Mouse (Mus musculus): Measurements from ENCODE around the gene Mocs3. TPM values are rescaled to one million over a fixed set of nuclear protein-coding genes. Genes with fewer than 3 reads are reported as not detected.

Mocs3 gene
- 7.5 and 7.6 TPM in 2 replicates for polyA plus RNA-seq (2015; fragmentation: Nextera tagmentation; extraction: Ambion mirVana)

DNA sequence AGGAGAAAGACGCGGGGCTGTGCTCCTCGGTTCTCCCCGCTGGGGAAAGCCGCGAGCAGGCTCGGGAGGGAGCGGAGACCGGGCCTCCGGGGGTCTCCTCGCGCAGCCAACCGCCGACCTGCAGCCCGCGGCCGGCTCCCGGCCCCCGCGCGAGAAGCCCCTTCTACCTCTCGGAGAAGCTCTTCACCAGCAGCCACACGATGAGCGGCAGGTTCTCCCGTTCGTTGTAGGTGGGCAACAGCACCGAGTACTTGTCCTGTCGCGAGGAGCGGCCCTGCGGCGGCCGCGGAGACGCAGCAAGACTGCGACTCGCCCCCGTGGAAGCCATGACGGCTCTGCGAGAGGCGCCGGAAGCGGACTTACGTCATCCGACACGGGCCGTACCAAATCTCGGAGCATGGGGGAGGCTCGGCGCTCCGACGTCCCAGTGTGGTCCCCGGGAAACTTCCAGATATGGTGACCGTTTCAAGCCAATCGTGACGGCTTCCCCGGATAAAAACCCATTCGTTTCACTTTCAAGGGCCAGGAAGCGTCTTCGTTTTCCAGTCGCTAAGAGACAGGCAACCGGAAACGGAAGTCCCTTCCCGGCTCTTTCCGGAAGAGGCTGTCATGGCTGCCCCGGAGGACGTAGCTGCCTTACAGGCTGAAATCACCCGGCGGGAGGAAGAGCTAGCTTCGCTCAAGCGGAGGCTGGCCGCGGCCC lies at the start of gene Mocs3, which contains the start of the genes Gm20716 and Dpm1:
Gene Mocs3, plus strand, starts transcription at position 597 of the 703 bp plus-strand sequence.
Gene Gm20716, minus strand, starts transcription at position 339 of the 703 bp plus-strand sequence.
Gene Dpm1, minus strand, starts transcription at position 566 of the 703 bp plus-strand sequence.
- Histone ChIP-seq H3K27me3 (no peaks in the 10 kb centered on the region), H3K9me3 (no peaks in the 10 kb centered on the region), H3K36me3 (peaks cover 29% of the 10 kb centered on the region), H3K4me3 (peak within 1 kb of the TSS; percentile 100), H3K4me1 (peaks cover 32% of the 10 kb centered on the region), H3K27ac (peak within 1 kb of the TSS; percentile 88), H3K4me2 (peak within 1 kb of the TSS; percentile 100), H3K9ac (peak within 1 kb of the TSS; percentile 96)
- peak; percentile 77; the same call in 1 of the 2 replicates for ATAC-seq (ENCODE audit: insufficient number of reproducible peaks, insufficient read depth, low FRiP score, low TSS enrichment, low read depth)
- WGBS: 0% methylated on average over 73 of the region's 73 CpGs

DNA sequence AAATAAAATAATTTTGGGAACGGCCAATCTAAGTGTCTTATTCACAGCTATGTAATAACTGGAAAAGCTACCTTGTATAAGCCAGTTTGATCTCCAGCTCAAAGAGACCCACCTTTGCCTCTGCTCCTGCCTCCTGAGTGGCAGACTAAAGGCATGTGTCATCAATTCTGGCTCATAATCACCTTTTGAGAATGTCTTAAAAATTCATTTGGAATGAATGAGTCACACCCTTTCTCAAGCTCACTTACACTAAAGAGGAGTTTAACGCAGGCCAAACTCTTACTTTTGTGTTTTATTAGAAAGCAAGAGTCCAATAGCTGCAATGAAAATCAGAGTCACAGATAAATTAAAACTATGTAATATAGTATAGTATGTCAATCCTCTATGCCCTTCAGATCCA lies 38.6 kb upstream of the Mocs3 start:
- H3K36me3 ChIP-seq: peaks cover 34% of the 10 kb centered on the region

GRCm38 (mm10) chr2:168193685-168194084 lies 36.7 kb upstream of the Mocs3 start:
- Histone ChIP-seq H3K9me3 (no peaks in the 10 kb centered on the region), H3K4me1 (peaks cover 58% of the 10 kb centered on the region), H3K4me2 (no peak overlapping the region), H3K9ac (no peak overlapping the region), H3K27ac (no peak overlapping the region), H3K27me3 (no peaks in the 10 kb centered on the region), H3K4me3 (no peak overlapping the region), H3K36me3 (peaks cover 28% of the 10 kb centered on the region)
- no peak for ATAC-seq (ENCODE audit: insufficient number of reproducible peaks, insufficient read depth, low FRiP score, low TSS enrichment, low read depth)
- WGBS: 72% methylated on average over 2 of the region's 2 CpGs

More for the DNA sequence above, 38.6 kb upstream of the Mocs3 start:
- H3K27ac ChIP-seq: no peak overlapping the region
- no peak overlapping the region for H3K4me3 ChIP-seq
- no peak for ATAC-seq (ENCODE audit: insufficient number of reproducible peaks, insufficient read depth, low FRiP score, low TSS enrichment, low read depth)
- H3K9ac ChIP-seq: no peak overlapping the region
- 89% methylated on average over 2 of the region's 2 CpGs for WGBS
- H3K27me3 ChIP-seq: no peaks in the 10 kb centered on the region
- no peaks in the 10 kb centered on the region for H3K9me3 ChIP-seq
- no peak overlapping the region for H3K4me2 ChIP-seq
- H3K4me1 ChIP-seq: peaks cover 47% of the 10 kb centered on the region

DNA sequence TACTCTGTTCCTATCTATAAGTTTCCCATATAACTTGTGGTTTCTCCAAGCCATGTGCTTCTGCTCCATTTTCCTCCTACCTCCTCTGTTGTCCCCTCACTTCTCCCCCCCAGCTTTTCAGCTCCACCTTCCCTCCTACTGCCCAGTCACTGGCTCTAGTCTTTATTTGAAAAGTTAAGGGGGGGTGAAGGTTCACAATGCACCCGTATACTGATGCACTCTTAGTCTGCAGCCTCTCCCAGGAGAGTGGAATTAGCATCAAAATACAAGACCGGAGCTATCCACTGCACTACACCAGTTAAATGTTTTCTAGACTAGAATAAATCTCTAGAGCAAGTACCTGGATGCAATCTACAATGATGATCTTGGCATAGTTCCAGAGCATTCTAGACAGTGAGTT lies 34.7 kb upstream of the Mocs3 start:
- peaks cover 21% of the 10 kb centered on the region for H3K36me3 ChIP-seq
- WGBS: 64% methylated on average over 2 of the region's 2 CpGs
- H3K27me3 ChIP-seq: no peaks in the 10 kb centered on the region
- no peak overlapping the region for H3K4me2 ChIP-seq
- H3K9me3 ChIP-seq: no peaks in the 10 kb centered on the region
- H3K4me1 ChIP-seq: peaks cover 63% of the 10 kb centered on the region
- H3K27ac ChIP-seq: no peak overlapping the region
- no peak for ATAC-seq (ENCODE audit: insufficient number of reproducible peaks, insufficient read depth, low FRiP score, low TSS enrichment, low read depth)
- no peak overlapping the region for H3K9ac ChIP-seq
- no peak overlapping the region for H3K4me3 ChIP-seq

DNA sequence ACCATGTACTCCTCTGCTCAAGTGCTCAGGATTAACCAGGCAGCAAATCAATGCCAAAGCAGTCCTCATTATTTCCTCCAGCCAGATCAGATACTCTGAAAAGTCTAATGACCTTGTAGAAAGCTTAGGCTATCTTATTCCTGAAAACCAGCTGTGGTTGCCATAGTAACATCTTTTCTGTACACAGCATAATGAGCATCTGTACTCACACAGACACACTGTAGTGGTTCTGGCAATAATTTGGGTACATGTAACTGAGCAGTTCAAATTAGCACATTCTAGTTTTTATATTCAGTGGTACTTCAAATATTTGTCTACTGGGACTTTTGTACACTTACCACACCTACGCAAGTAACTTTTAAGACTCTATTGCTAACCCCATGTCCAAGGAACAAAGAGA lies 32.0 kb upstream of the Mocs3 start:
- Histone ChIP-seq H3K4me1 (peaks cover 67% of the 10 kb centered on the region), H3K27ac (no peak overlapping the region; the same call in 1 of the 2 replicates), H3K9ac (no peak overlapping the region), H3K4me3 (no peak overlapping the region), H3K9me3 (no peaks in the 10 kb centered on the region), H3K27me3 (no peaks in the 10 kb centered on the region), H3K36me3 (peaks cover 29% of the 10 kb centered on the region), H3K4me2 (no peak overlapping the region)
- ATAC-seq (ENCODE audit: insufficient number of reproducible peaks, insufficient read depth, low FRiP score, low TSS enrichment, low read depth): no peak
- WGBS: 96% methylated on average over 1 of the region's 1 CpGs

DNA sequence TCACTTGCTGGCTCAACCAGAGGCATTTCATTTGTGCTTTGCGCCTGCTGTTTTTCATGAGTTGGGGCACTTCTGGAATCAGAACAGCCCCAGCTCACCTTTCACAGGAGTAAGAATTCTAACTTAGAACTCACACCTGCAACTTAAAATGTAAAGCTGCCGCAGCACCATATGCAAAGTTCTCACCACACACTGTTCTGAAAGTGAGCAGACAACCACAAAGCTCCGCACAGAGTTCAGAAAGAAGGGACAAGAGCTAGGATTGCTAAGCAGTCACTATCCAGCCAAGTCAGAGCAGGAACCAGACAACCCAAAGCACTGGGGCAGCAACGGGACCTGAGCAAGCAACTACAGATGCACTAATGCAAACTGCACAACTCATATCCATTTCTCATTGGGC lies 30.9 kb upstream of the Mocs3 start:
- Histone ChIP-seq H3K9me3 (no peaks in the 10 kb centered on the region), H3K36me3 (peaks cover 36% of the 10 kb centered on the region), H3K27me3 (no peaks in the 10 kb centered on the region), H3K27ac (no peak overlapping the region), H3K9ac (0 out of 2 replicates have a peak overlapping the region, but pooled peaks have one; percentile 4), H3K4me1 (peaks cover 68% of the 10 kb centered on the region), H3K4me3 (no peak overlapping the region), H3K4me2 (peak overlapping the region; percentile 16; the same call in 1 of the 2 replicates)
- 82% methylated on average over 4 of the region's 4 CpGs for WGBS
- no peak for ATAC-seq (ENCODE audit: insufficient number of reproducible peaks, insufficient read depth, low FRiP score, low TSS enrichment, low read depth)

DNA sequence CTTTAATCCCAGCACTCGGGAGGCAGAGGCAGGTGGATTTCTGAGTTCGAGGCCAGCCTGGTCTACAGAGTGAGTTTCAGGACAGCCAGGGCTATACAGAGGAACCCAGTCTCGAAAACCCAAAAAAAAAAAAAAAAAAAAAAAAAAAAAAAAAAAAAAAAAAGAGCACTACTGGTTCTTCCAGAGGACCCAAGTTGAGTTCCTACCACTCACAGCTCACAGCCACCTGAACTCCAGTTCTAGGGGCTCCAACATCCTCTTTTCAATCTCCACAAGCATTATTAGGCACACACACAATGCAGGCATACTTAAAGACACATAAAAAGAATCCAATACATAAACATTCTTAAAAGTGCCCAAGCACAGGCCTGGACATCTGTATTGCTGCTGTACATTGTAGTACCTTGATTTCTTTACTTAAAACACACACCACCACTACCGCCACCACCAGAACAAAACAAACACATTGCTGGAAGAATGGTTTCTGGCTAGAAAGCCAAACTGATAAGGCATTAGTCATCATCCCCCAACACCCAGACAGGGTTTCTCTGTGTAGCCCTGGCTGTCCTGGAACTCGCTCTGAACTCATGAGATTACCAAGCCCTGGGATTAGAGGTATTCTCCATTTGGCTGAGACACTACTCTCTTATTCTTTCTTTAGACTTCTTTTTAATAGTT lies 30.3 kb upstream of the Mocs3 start:
- Histone ChIP-seq H3K27me3 (no peaks in the 10 kb centered on the region), H3K4me2 (no peak overlapping the region), H3K9ac (no peak overlapping the region), H3K9me3 (no peaks in the 10 kb centered on the region), H3K4me3 (no peak overlapping the region), H3K4me1 (peaks cover 69% of the 10 kb centered on the region), H3K27ac (no peak overlapping the region), H3K36me3 (peaks cover 38% of the 10 kb centered on the region)
- ATAC-seq (ENCODE audit: insufficient number of reproducible peaks, insufficient read depth, low FRiP score, low TSS enrichment, low read depth): no peak
- 81% methylated on average over 5 of the region's 5 CpGs for WGBS

DNA sequence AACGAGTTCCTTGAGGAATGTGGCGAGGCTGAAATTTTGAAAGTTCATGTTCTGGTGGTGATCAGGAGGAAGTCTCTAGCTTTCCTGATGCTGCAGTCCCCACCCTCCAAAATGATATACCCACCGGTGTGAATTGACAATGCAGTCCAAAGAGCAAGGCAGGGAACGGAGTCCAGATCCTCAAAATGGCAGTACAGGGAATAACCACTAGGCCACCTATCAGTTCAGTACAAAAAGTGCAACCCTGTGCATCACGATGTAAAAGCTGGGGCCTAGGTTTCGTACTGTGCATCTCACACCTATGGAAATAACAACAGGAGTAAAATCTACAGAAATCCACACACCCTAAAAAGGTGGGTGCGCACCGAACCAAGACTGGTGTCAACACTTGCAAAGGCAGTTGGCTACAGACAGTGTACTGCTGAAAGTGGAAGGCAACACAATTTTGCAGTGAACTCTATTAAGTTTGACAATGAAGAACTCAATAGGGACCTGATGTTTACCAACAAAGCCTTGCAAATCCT lies 25.9 kb upstream of the Mocs3 start:
- Histone ChIP-seq H3K9me3 (no peaks in the 10 kb centered on the region), H3K9ac (peak overlapping the region; percentile 100; the same call in 1 of the 2 replicates), H3K4me1 (peaks cover 45% of the 10 kb centered on the region), H3K27ac (no peak overlapping the region), H3K4me2 (peak overlapping the region; percentile 74), H3K4me3 (peak overlapping the region; percentile 100), H3K27me3 (no peaks in the 10 kb centered on the region), H3K36me3 (peaks cover 43% of the 10 kb centered on the region)
- WGBS: 82% methylated on average over 8 of the region's 8 CpGs
- ATAC-seq (ENCODE audit: insufficient number of reproducible peaks, insufficient read depth, low FRiP score, low TSS enrichment, low read depth): no peak

GRCm38 (mm10) chr2:168205265-168205664 lies 25.2 kb upstream of the Mocs3 start:
- peak overlapping the region; percentile 99; the same call in 1 of the 2 replicates for H3K27ac ChIP-seq
- ATAC-seq (ENCODE audit: insufficient number of reproducible peaks, insufficient read depth, low FRiP score, low TSS enrichment, low read depth): no peak
- 5% methylated on average over 6 of the region's 6 CpGs for WGBS
- no peaks in the 10 kb centered on the region for H3K27me3 ChIP-seq
- H3K9ac ChIP-seq: peak overlapping the region; percentile 100
- H3K4me2 ChIP-seq: peak overlapping the region; percentile 74
- peaks cover 48% of the 10 kb centered on the region for H3K36me3 ChIP-seq
- peaks cover 40% of the 10 kb centered on the region for H3K4me1 ChIP-seq
- H3K9me3 ChIP-seq: no peaks in the 10 kb centered on the region
- H3K4me3 ChIP-seq: peak overlapping the region; percentile 100

DNA sequence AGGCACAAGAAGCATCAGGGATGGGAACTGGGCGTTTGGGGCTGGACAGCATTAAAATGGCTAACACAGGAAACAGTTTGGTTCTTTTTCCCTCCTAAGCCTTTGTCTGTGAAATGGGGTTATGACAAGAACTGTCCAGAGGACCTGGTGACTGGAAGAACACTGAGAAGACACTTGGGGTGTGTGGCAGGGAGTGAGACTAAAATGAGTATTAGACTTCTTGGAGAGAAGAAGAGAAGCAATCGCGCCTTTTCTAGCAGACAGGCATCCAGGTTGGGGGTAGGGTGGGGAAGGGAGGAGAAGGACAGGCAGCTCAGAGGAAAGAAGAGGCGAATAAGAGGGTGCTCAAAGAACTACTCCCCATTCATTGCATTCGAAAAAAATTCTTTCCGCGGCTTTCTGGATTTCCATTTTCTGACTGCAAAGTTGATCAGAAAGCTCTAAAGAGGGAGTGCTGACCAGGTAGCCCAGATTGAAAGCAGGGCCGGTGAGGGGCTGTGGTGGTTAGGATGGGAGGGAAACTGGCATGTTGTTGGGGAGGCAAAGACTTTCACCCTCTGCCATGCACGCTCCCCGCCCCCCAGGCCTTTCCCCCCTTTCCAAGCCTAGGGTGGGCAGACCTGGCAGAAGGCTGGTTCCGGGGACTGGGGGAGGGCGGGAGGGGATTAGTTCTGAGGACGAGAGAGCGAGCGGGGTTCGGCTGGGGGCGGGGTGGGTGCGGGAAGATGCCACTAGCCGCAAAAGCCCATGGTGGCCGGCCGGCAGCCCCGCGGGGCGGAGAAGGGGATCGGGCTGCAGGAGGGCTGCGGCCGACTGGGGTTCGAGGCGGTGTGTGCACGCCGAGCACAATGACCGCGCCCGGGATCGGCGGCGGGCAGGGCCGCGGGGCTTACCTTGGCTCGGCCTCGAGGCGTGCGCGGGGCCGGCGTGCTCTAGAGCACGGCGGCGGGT lies 24.5 kb upstream of the Mocs3 start:
- Histone ChIP-seq H3K4me2 (peak overlapping the region; percentile 74), H3K36me3 (peaks cover 52% of the 10 kb centered on the region), H3K9me3 (no peaks in the 10 kb centered on the region), H3K4me3 (peak overlapping the region; percentile 100), H3K9ac (peak overlapping the region; percentile 100), H3K4me1 (peaks cover 33% of the 10 kb centered on the region), H3K27me3 (no peaks in the 10 kb centered on the region), H3K27ac (peak overlapping the region; percentile 99)
- peak; percentile 12; the same call in 1 of the 2 replicates for ATAC-seq (ENCODE audit: insufficient number of reproducible peaks, insufficient read depth, low FRiP score, low TSS enrichment, low read depth)
- WGBS: under 1% methylated on average over 47 of the region's 49 CpGs
